Mouse (Mus musculus) CH12.LX (cell line): ENCODE measurements around the gene Hip1. TPM values are rescaled to one million over a fixed set of nuclear protein-coding genes. Genes with fewer than 3 reads are reported as not detected.
"Not testable (repeated sequence)": the region's sequence is repeated elsewhere in the genome, so short reads cannot be mapped to it uniquely, and the experiment has no call there.

Experiments
- DNase-seq: peaks from one replicate; pipeline ENCODE4 v3.0.0-alpha.2; 2013; ENCODE audit errors: extremely low read depth
- H3K27ac ChIP-seq: 2 replicates; pipeline ENCODE4 v1.5.1; 2012; ENCODE audit warnings: low read depth, mild to moderate bottlenecking, control low read depth, moderate library complexity; ENCODE audit not compliant: insufficient read depth
- H3K27me3 ChIP-seq: replicated peaks from 2 replicates; pipeline ENCODE3; 2012; ENCODE audit warnings: inconsistent platforms
- H3K36me3 ChIP-seq, 2 experiments: replicated peaks in 1 of 2; 2 replicates each; pipeline versions ENCODE3 to v1.6.1; 2012; ENCODE audit warnings: inconsistent platforms in 1 of 2, low read length in 1 of 2, mild to moderate bottlenecking in 1 of 2, mixed read lengths in 1 of 2, moderate library complexity in 1 of 2; ENCODE audit not compliant: control insufficient read depth in 1 of 2, insufficient read depth in 1 of 2
- H3K4me1 ChIP-seq, 2 experiments: 2 replicates each; pipeline ENCODE4 v1.6.1; 2012; ENCODE audit warnings: inconsistent platforms in 1 of 2, moderate library complexity in 1 of 2; ENCODE audit not compliant: insufficient read depth in 2 of 2, control insufficient read depth in 1 of 2
- H3K4me2 ChIP-seq: 2 replicates; pipeline ENCODE4 v1.6.1; 2012; ENCODE audit warnings: low read depth, mild to moderate bottlenecking, control low read depth; ENCODE audit not compliant: poor library complexity, insufficient read depth, severe bottlenecking
- H3K4me3 ChIP-seq, 3 experiments: fragments of 150-350 bp in 1 of 3; sonication (generic) in 1 of 3; replicated peaks in 1 of 3; 2 replicates each; pipeline versions ENCODE3 to v1.5.1; 2011 to 2012; ENCODE audit warnings: low read depth in 2 of 3, low read length in 2 of 3, mild to moderate bottlenecking in 2 of 3, moderate library complexity in 2 of 3, control low read depth in 1 of 3, improper control_type of control experiment in 1 of 3, inconsistent platforms in 1 of 3, mixed read lengths in 1 of 3; ENCODE audit not compliant: poor library complexity in 1 of 3
- H3K79me2 ChIP-seq: replicated peaks from 2 replicates; pipeline ENCODE4 v1.6.1; 2012; ENCODE audit warnings: mild to moderate bottlenecking, moderate library complexity; ENCODE audit not compliant: control insufficient read depth, poor library complexity, insufficient read depth, severe bottlenecking; ENCODE audit errors: extremely low read depth
- H3K9ac ChIP-seq: 2 replicates; pipeline ENCODE4 v1.6.1; 2012; ENCODE audit warnings: low read depth, mild to moderate bottlenecking, control low read depth, moderate library complexity; ENCODE audit not compliant: insufficient read depth
- H3K9me3 ChIP-seq: replicated peaks from 2 replicates; pipeline ENCODE3; 2012; ENCODE audit warnings: low read length, inconsistent platforms, mixed read lengths
- CHD2 ChIP-seq: IDR thresholded peaks from 2 replicates; pipeline ENCODE4 v1.6.1; 2011; ENCODE audit warnings: low read length, improper control_type of control experiment
- CTCF ChIP-seq, 2 experiments: IDR thresholded peaks in 1 of 2; conservative IDR thresholded peaks in 1 of 2; 2 replicates each; pipeline ENCODE4 v1.5.1; 2011 to 2012; ENCODE audit warnings: low read depth in 2 of 2, low read length in 2 of 2, improper control_type of control experiment in 1 of 2, inconsistent platforms in 1 of 2, mild to moderate bottlenecking in 1 of 2, moderate library complexity in 1 of 2
- EP300 ChIP-seq: IDR thresholded peaks from 2 replicates; pipeline ENCODE4 v1.6.1; 2011; ENCODE audit warnings: low read length, improper control_type of control experiment
- ETS1 ChIP-seq: conservative IDR thresholded peaks from 2 replicates; pipeline ENCODE4 v1.6.1; 2012; ENCODE audit warnings: low read depth, mild to moderate bottlenecking, inconsistent platforms, low read length, improper control_type of control experiment, moderate library complexity
- IRF4 ChIP-seq: IDR thresholded peaks from 2 replicates; pipeline ENCODE4 v1.6.1; 2014; ENCODE audit warnings: low read depth, mild to moderate bottlenecking, inconsistent platforms, low read length, improper control_type of control experiment
- JUN ChIP-seq: IDR thresholded peaks from 2 replicates; pipeline ENCODE4 v1.6.1; 2011; ENCODE audit warnings: low read depth, mild to moderate bottlenecking, low read length, improper control_type of control experiment, moderate library complexity; ENCODE audit not compliant: insufficient read depth
- MYC ChIP-seq: IDR thresholded peaks from 2 replicates; pipeline ENCODE4 v1.6.1; 2011; ENCODE audit warnings: low read depth, mild to moderate bottlenecking, improper control_type of control experiment, low read length
- NELFE ChIP-seq: IDR thresholded peaks from 2 replicates; pipeline ENCODE4 v1.6.1; 2011; ENCODE audit warnings: low read depth, low read length, improper control_type of control experiment
- NRF1 ChIP-seq: IDR thresholded peaks from 2 replicates; pipeline ENCODE4 v1.6.1; 2014; ENCODE audit warnings: low read depth, mild to moderate bottlenecking, inconsistent platforms, low read length, improper control_type of control experiment, moderate library complexity
- POLR2AphosphoS2 ChIP-seq: IDR thresholded peaks from 2 replicates; pipeline ENCODE4 v1.6.1; 2011; ENCODE audit warnings: low read depth, low read length, improper control_type of control experiment
- RAD21 ChIP-seq: IDR thresholded peaks from 2 replicates; pipeline ENCODE4 v1.6.1; 2011; ENCODE audit warnings: low read depth, mild to moderate bottlenecking, low read length, improper control_type of control experiment, moderate library complexity
- SMC3 ChIP-seq: IDR thresholded peaks from 2 replicates; pipeline ENCODE4 v1.6.1; 2011; ENCODE audit warnings: low read depth, low read length, improper control_type of control experiment
- TCF12 ChIP-seq: IDR thresholded peaks from 2 replicates; pipeline ENCODE4 v1.6.1; 2014; ENCODE audit warnings: low read depth, mild to moderate bottlenecking, inconsistent platforms, low read length, improper control_type of control experiment
- ZC3H11A ChIP-seq: IDR thresholded peaks from 2 replicates; pipeline ENCODE4 v1.6.1; 2012; ENCODE audit warnings: low read depth, mild to moderate bottlenecking, inconsistent platforms, low read length, improper control_type of control experiment
- ZKSCAN1 ChIP-seq: IDR thresholded peaks from 2 replicates; pipeline ENCODE4 v1.6.1; 2012; ENCODE audit warnings: low read depth, inconsistent platforms, low read length, improper control_type of control experiment, borderline replicate concordance
- ZMIZ1 ChIP-seq: IDR thresholded peaks from 2 replicates; pipeline ENCODE4 v1.6.1; 2012; ENCODE audit warnings: low read depth, mild to moderate bottlenecking, inconsistent platforms, low read length, improper control_type of control experiment
- dilution Hi-C: fragments of 300-500 bp; cut with MboI; formaldehyde crosslinking; loops from 2 replicates; pipeline ENCODE4 v1.14.3; 2020; ENCODE audit warnings: low sequenced_read_pairs; ENCODE audit not compliant: extremely low pct_unique_long_range_greater_than_20kb, extremely low pct_ligation_motif_present
- in situ Hi-C: fragments of 300-500 bp; cut with MboI; formaldehyde crosslinking; loops from 3 replicates; pipeline ENCODE4 v1.14.3; 2019; ENCODE audit warnings: low sequenced_read_pairs, low pct_ligation_motif_present, low pct_unique_long_range_greater_than_20kb, mixed read lengths
- polyA plus RNA-seq: library from polyadenylated mRNA; unstranded; fragments of >175 nt; gene quantifications from 2 replicates; pipeline ENCODE4 v1.2.1, GENCODE M21; 2012; ENCODE audit warnings: low read depth; ENCODE audit not compliant: insufficient read length
- total RNA-seq, 2 experiments: library from RNA; depleted of rRNA; stranded (reverse); fragments of 300-350 nt in 1 of 2; fragments of >200 nt in 1 of 2; gene quantifications; 2 replicates each; pipeline ENCODE4 v1.2.3; 2012 to 2014

Hip1 gene
- total and polyA plus RNA-seq, 3 experiments: 2.2 to 6.4 (median 3.4) TPM

- peak; percentile 84 for TF ChIP-seq NELFE
- TF ChIP-seq TCF12: peak; percentile 89
- TF ChIP-seq, all 38 proteins: peak for 20
Measured at GRCm38 (mm10) chr5:135369787-135370654, 174.9 kb downstream of the Hip1 start, which contains the start of gene Nsun5 (continued).

- H3K27ac ChIP-seq, in situ Hi-C loops, H3K9me3 ChIP-seq, DNase-seq, dilution Hi-C loops: not testable (repeated sequence)
- peak overlapping the region; percentile 81 for H3K9ac ChIP-seq
- peaks cover 22 to 29% of the 10 kb centered on the region in 2 experiments for H3K36me3 ChIP-seq
- H3K27me3 ChIP-seq: peaks cover 21% of the 10 kb centered on the region
- peaks cover 3 to 17% of the 10 kb centered on the region in 2 experiments; a peak in 3 of 4 replicates for H3K4me1 ChIP-seq
- H3K79me2 ChIP-seq: peaks cover 17% of the 10 kb centered on the region
- peak overlapping the region; percentile 82 for H3K4me2 ChIP-seq
- H3K4me3 ChIP-seq: peak overlapping the region; percentile 78 to 100 (median 94)
Measured at GRCm38 (mm10) chr5:135369196-135369595, 175.7 kb downstream of the Hip1 start.

DNA sequence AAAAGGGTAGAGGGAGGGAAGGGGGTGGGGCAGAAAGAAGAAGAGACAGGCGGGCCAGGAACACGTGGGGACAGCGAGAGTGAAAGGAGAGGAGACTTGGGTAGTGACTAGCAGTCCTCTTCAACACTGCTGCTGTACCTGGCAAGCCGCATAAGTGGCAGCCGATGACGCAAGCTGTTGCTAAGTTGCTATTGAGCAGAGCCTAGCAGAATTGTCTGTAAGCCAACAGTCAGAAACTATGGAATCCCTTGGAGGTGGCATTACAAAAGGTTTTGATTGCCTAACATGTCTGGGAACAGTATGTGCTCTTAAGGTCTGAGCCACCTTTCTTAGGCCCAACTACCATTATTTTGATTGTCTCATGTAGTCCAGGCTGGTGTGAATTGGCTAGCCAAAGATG lies 176.6 kb downstream of the Hip1 start:
- Histone ChIP-seq H3K4me2 (no peak overlapping the region), H3K4me3 (no peak overlapping the region), H3K4me1 (peaks cover 3 to 17% of the 10 kb centered on the region in 2 experiments; a peak in 3 of 4 replicates), H3K79me2 (peaks cover 17% of the 10 kb centered on the region), H3K9me3 (peaks cover 2% of the 10 kb centered on the region), H3K9ac (no peak overlapping the region), H3K36me3 (peaks cover 13 to 20% of the 10 kb centered on the region in 2 experiments), H3K27ac (no peak overlapping the region), H3K27me3 (peaks cover 28% of the 10 kb centered on the region)
- dilution Hi-C loops: no loop called here
- TF ChIP-seq JUN (no peak), CTCF (conservative IDR thresholded peaks at IDR 0.05 in 1 of 2, IDR thresholded peaks at IDR 0.05 in 1 of 2; ENCODE audit: low read depth in 2 of 2, low read length in 2 of 2) (no peak), MYC (no peak), CHD2 (no peak), POLR2AphosphoS2 (no peak), ZMIZ1 (no peak), TCF12 (no peak), ZC3H11A (no peak), SMC3 (no peak), ETS1 (no peak), ZKSCAN1 (no peak), RAD21 (no peak), IRF4 (no peak), EP300 (no peak), NRF1 (no peak), NELFE (no peak)
- no peak for DNase-seq
- in situ Hi-C loops: no loop called here
